Mouse (Mus musculus) frontal cortex, adult (tissue): ENCODE results near the gene Rgs7.
A peak's percentile ranks its signal among the peaks of the same experiment; 100 is the strongest.

ENCODE experiments used
- ATAC-seq: cut with Nextera tagmentation; 2 replicates; pipeline ENCODE4 v1.9.2; 2017; ENCODE audit warnings: mild to moderate bottlenecking, moderate library complexity, mixed read lengths; ENCODE audit not compliant: low TSS enrichment

The Rgs7 gene

DNA sequence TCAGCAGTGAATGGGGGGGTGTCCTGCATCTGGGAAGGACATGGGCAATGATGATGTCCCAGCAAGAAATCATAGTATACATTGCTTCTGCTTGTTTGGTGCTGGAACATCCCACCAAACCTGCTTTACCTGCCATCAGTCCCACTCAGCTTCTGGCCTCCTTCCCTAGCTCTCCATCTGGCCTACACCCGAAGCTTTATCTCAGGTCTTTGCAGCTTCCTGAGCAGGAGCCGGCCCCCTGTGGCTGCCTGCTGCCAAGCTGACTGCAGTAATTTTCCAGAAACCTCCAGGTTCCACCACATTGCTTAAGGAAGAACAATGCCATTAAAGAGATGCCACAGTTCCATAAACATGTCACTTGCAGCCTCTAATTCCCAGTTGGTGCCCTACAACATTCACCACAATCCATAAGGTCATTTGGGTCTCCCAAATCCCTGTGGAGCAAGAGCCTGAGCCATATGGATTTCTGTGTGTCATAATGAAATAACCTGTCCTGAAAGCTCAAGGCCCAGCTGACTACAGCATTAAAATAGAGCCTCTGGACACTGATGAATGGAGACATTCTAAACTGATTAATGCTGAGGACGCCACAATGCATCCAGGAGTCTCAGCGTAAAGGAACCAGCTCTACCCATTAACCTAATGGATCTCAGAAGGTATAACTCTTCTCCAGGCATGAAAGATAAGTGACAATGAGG is 60.8 kb downstream of the Rgs7 start:
- ATAC-seq, result peak; percentile 60

GRCm38 (mm10) chr1:175427112-175427511 is 65.2 kb downstream of the Rgs7 start:
- no peak for ATAC-seq

DNA sequence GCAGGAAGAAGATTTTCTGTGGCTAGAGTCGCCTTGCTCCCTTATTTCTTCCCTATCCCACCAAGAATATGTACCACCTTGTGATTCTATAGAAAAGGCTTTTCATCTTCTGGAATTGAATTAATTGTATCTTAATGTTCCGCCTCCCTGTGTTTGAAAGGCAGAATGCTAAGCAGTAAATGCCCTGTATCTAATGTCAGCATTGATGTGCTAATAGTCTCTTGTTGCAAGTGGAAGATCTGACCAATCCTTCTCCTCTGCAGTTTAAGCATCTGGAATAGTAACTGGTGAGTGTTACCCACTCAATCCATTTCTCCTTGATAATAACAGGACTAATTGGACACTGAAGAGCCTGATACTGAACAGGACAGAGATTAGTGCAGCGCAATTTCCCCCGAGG is 65.9 kb downstream of the Rgs7 start:
- ATAC-seq, result no peak

DNA sequence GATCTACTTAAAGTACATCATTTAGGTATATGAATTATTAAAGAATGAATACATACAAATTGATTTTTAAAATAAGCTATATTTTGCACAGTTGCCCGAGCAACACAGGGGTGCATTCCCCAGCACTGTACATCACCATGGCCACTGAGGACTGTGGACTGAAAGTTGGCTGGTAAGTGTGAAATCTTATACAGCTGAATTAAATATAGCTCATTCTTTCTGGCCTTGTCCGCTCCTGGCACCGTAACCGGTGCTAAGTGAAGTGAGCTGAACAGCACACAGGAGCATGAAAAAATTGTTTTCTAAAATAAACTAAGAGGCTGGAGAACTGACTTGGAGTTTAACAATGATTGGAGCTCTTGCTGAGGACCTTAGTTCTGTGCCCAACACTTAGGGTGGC is 71.4 kb downstream of the Rgs7 start:
- ATAC-seq, result peak; percentile 72

- no peak for ATAC-seq
Observed at GRCm38 (mm10) chr1:175415728-175416127, 76.6 kb downstream of the Rgs7 start.

DNA sequence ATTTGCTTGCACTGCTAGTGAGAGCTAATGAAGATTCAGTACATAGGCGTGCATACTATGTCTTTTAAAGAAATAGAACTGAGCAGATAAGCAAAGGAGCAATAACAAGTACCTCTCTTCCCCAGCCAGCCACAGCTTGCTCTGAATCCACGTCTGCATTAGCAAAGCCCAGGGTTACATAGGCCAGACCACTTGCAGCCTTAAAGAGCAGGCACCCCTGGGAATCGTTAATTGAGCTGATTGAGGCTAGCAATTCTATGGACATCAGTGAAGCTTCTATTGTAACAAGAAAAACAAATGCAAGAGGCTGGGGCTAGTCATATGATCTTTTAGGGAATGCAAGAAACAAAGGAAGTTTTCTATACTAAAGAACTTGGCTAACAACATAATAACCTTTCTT is 81.9 kb downstream of the Rgs7 start:
- ATAC-seq, result no peak

DNA sequence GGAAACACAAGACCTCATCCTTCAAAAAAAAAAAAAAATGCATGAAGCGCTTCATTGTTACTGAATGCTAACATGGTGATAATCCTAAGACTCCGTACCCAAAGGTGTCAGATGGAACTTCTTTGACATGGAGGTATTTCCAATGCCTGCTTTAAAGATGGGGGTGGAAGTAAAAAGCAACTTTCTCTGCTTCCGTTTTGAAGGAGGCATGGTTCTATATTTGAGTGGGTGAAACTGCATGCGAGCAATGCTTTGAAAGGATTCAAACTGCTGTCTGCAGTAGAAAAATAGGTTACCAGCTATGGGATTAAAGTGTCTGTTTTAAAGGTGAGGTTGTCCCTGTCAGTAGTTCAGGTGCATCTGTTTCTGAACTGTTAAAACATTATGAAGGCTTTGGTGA is 100.4 kb downstream of the Rgs7 start:
- ATAC-seq, result peak; percentile 70

DNA sequence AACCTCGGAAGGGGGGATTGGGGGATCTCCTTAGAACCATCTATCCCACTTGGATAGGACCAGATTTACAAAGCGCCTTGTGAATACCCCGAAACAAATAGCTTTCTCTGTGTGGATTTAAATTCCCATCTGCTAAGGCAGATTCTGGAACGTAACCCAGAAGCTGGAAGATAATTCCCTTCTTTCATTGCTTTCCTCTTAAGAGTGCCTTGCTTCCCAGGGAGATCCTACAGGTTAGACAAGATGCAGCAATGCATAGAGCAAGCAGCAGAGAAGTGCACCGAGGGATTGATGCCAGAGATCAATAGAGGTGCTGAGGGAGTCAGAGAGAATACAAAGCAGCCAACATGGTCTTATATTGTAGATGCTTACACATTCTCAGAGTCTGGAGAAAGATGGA is 103.0 kb downstream of the Rgs7 start:
- ATAC-seq, result peak; percentile 50

DNA sequence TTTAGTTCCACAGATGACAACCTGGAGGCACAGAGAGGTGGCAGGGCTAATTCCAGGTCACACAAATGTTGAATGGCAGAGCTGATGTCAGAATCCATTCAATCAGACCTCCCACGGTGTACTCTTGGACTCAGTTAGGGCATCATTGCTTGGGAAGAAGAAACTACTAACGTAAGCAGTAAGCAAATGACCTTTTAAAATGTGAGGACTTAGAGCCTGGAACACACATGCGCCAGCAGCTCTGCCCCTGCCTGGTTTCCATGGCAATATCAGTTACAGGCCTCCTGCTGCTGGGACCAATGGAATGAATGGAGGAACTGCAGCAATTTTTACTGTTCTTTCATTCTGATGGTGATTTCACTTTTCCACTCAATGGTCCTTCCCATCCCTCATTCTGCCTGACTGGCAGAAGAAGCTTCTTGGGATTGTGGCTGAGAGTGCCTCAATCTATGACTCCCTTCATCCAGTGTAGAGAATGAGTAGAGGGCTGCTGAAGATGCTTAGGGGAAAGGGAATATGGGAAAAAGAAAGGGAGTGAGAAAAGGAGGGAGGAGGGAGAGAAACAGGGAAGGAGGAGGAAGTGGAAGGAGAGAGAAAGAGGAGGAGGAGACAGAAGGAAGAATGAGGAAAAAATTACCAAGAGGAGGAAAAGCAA is 106.6 kb downstream of the Rgs7 start:
- ATAC-seq, result peak; percentile 48; the same call in 1 of the 2 replicates

- ATAC-seq, result peak; percentile 77
Observed at GRCm38 (mm10) chr1:175372571-175372970, 119.7 kb downstream of the Rgs7 start.

GRCm38 (mm10) chr1:175368062-175368461 is 124.2 kb downstream of the Rgs7 start:
- no peak for ATAC-seq

DNA sequence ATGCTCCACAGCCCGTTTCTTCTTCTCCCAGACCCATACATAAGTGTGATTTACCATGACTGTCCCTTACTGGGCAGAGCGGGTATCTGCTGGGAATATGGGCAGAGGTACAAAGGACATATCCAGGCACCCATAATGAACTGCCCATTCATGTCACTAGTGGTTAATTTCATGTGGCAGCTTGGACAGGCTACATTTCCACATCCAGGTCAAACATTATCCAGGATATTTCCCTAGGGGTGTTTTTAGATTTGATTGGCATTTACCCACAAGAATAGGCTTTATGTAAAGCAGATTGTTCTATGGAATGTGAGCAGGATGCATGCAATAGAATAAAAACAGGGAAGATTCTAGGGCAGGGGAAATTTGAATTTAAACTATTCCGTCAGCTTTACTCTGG is 128.7 kb downstream of the Rgs7 start:
- no peak for ATAC-seq

DNA sequence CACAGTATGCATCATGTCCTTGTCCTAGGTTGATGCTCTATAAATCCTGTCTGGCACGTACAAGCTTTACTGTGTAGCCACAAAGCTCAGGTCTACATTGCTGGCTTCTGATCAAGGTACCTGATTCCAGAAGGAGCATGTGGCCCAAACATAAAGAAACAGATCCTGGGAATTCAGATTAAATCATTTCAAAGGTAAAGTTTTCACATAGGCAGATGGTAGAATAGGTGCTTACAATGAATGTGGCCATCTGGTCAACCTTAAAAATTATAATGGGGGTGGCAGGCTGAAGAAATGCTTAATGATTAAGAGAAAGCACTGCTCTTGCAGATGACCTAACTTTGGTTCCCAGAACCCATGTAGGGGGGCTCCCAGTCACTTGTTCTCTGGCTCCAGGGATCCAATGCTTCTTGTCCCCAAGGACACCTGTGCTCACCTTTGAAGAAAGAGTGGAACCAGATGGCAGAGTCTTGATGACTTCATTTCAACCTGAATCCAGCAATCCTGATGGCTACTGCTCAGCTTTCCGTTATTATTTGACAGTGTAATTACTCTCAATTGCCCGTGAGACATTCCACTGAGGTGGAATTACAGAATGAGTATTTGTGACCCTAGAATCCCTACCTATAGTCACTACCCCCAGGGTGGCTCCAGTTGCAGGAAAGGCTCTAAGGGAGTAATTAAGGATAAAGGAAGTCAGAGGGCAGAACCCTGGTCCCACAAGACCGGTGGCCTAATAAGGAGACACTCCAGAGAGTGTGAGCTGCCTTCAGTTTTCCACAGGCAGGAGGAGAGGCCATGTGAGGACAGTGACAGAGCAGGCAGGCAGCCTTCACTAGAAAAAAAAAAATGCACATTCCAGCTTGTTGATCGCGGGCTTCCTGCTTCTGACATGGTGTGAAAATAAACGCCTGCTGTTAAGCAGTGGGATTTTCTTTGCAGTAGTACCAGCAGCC is 132.6 kb downstream of the Rgs7 start:
- ATAC-seq, result peak; percentile 62

GRCm38 (mm10) chr1:175352921-175353320 is 139.4 kb downstream of the Rgs7 start:
- ATAC-seq, result no peak

GRCm38 (mm10) chr1:175346162-175346561 is 146.1 kb downstream of the Rgs7 start:
- no peak for ATAC-seq

DNA sequence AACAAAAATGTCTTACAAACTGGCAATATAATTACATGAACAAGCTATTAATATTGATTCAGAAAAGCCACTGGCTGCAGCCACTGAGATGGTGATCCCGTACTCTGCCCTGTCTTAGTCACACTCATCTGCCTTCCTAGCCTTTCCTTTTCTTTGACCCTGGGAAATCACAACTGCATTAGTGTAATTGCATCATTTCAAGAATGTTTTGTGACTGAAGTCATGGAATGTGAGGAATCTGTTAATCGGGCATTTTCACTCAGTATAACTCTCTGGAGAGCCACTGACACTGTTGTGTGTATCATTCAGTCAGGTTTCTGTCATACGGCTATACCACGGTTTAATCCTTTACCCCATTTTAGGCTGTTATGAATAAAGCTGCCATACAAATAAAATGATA is 156.1 kb downstream of the Rgs7 start:
- ATAC-seq, result no peak

GRCm38 (mm10) chr1:175333041-175333854 is 159.1 kb downstream of the Rgs7 start:
- ATAC-seq, result peak; percentile 52

GRCm38 (mm10) chr1:175329934-175330471 is 162.3 kb downstream of the Rgs7 start:
- ATAC-seq, result no peak

- ATAC-seq, result peak; percentile 80
Observed at GRCm38 (mm10) chr1:175322781-175323180, 169.5 kb downstream of the Rgs7 start.

DNA sequence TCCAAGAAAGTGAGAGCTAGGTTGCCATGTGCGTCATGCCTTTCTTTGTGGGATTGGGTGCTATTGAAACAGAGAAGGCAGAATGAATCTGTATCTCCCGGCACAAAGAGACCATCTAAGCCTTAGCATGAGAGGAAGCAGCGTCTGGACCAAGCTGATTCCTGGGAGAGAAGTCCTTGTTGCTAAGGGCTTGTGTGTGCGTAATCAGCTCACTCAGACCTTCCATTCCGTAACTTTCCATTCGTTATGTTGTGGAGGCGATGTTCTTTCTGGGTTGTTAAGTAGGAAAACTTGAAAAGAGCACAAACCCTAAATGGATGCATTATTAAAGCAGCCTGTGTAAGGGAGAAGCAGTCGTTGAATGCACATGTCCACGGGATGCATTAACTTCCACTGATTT is 173.1 kb downstream of the Rgs7 start:
- ATAC-seq, result peak; percentile 92

DNA sequence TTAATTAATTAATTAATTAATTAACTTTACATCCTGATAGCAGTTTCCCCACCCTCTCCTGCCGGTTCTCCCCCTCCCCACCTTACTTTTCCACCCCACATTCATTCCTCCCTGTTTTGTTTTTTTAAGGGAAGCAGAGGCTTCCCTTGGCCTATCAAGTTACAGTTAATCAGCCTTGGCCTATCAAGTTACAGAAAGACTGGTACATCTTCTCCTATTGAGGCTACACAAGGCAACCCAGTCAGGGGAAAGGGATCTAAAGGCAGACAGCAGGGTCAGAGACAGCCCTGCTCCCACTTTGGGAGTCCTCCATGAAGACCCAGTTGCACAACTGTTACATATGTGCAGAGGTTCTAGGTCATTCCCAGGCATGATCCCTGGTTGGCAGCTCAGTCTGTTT is 175.0 kb downstream of the Rgs7 start:
- no peak for ATAC-seq
